Mouse (Mus musculus): ENCODE measurements around the gene Fmc1. TPM values are rescaled to one million over a fixed set of nuclear protein-coding genes. Genes with fewer than 3 reads are reported as not detected.
"Not testable (repeated sequence)": the region's sequence is repeated elsewhere in the genome, so short reads cannot be mapped to it uniquely, and the experiment has no call there.

Gene Fmc1
- 10 to 100 TPM; 49.6 to 52.0 TPM for total RNA-seq (2021)

- intact Hi-C loops (cut with DNase I): loop anchor here (2.0 kb wide), 1 partner anchor 17 kb away; the partner anchor contains the start of gene Luc7l2
These were observed at the start of gene Fmc1 for GRCm38 (mm10) chr6:38533428-38534405. TSS of gene Fmc1 (plus strand) at chr6:38533502.

GRCm38 (mm10) chr6:38492550-38492949 is 40.8 kb upstream of the Fmc1 start:
- peak; percentile 31 for DNase-seq
- intact Hi-C loops (cut with DNase I): no loop called here

More at GRCm38 (mm10) chr6:38533428-38534405, at the start of gene Fmc1:
- DNase-seq: peak; percentile 99

GRCm38 (mm10) chr6:38495641-38496040 is 37.7 kb upstream of the Fmc1 start:
- no peak for DNase-seq
- intact Hi-C loops (cut with DNase I): no loop called here

- intact Hi-C loops (cut with DNase I): no loop called here
- no peak for DNase-seq
These were observed 21.2 kb upstream of the Fmc1 start for GRCm38 (mm10) chr6:38512096-38512495.

- intact Hi-C loops (cut with DNase I): no loop called here
- DNase-seq: no peak
These were observed 20.5 kb upstream of the Fmc1 start for GRCm38 (mm10) chr6:38512830-38513229.

- no peak for DNase-seq
- intact Hi-C loops (cut with DNase I): no loop called here
These were observed 18.1 kb upstream of the Fmc1 start for GRCm38 (mm10) chr6:38515201-38515600.

- DNase-seq: no peak
- intact Hi-C loops (cut with DNase I): no loop called here
These were observed 9.5 kb upstream of the Fmc1 start for GRCm38 (mm10) chr6:38523851-38524250.

- intact Hi-C loops (cut with DNase I): no loop called here
- DNase-seq: no peak
These were observed 2.0 kb upstream of the Fmc1 start for GRCm38 (mm10) chr6:38531211-38531820.

- intact Hi-C loops (cut with DNase I): no loop called here
These were observed 542 bp upstream of the Fmc1 start for GRCm38 (mm10) chr6:38532500-38533420.

GRCm38 (mm10) chr6:38534640-38535365 is 1.5 kb downstream of the Fmc1 start:
- peak; percentile 99 for DNase-seq
- intact Hi-C loops (cut with DNase I): loop anchor here (2.0 kb wide), 1 partner anchor 16 kb away; the partner anchor contains the start of gene Luc7l2

More at GRCm38 (mm10) chr6:38532500-38533420, 542 bp upstream of the Fmc1 start:
- DNase-seq: no peak

GRCm38 (mm10) chr6:38535366-38535690 is 2.0 kb downstream of the Fmc1 start:
- intact Hi-C loops (cut with DNase I): loop anchor here (2.0 kb wide), 1 partner anchor 15 kb away; the partner anchor contains the start of gene Luc7l2
- no peak for DNase-seq

- DNase-seq: no peak
- intact Hi-C loops (cut with DNase I): loop anchor here (2.0 kb wide), 1 partner anchor 15 kb away; the partner anchor contains the start of gene Luc7l2
These were observed 2.5 kb downstream of the Fmc1 start for GRCm38 (mm10) chr6:38535788-38536187.

- DNase-seq; intact Hi-C loops (cut with DNase I): not testable (repeated sequence)
These were observed 10.8 kb downstream of the Fmc1 start for GRCm38 (mm10) chr6:38544141-38544540.

GRCm38 (mm10) chr6:38547005-38547404 is 13.7 kb downstream of the Fmc1 start:
- DNase-seq; intact Hi-C loops (cut with DNase I): not testable (repeated sequence)

- intact Hi-C loops (cut with DNase I): no loop called here
- DNase-seq: no peak
These were observed 14.4 kb downstream of the Fmc1 start for GRCm38 (mm10) chr6:38547707-38548106.

GRCm38 (mm10) chr6:38548595-38548994 is 15.3 kb downstream of the Fmc1 start:
- intact Hi-C loops (cut with DNase I); DNase-seq: not testable (repeated sequence)

- not testable (repeated sequence) for DNase-seq
- intact Hi-C loops (cut with DNase I): loop anchor here (2.0 kb wide), 1 partner anchor 15 kb away; no protein-coding TSS in a partner anchor
These were observed 16.5 kb downstream of the Fmc1 start for GRCm38 (mm10) chr6:38549840-38550239.

- intact Hi-C loops (cut with DNase I): loop anchor here (2.0 kb wide), 1 partner anchor 16 kb away; no protein-coding TSS in a partner anchor
- DNase-seq: peak; percentile 68
These were observed 17.2 kb downstream of the Fmc1 start for GRCm38 (mm10) chr6:38550250-38551061.

All from left cerebral cortex, postnatal 4 days (tissue).